Comparison of ENCODE assay signal across 9 mouse cellular contexts in genomic region chr11:43493815-43494409, GRCm38 (mm10). TPM values are rescaled to one million over a fixed set of nuclear protein-coding genes. Genes with fewer than 3 reads are reported as not detected.
A peak's percentile ranks its signal among the peaks of the same experiment; 100 is the strongest.
DNase-seq lines count a peak whose midpoint lies in the region; ATAC-seq and TF ChIP-seq lines count a peak whose summit lies in the region.
"Had no signal": no experiment of that assay in that cellular context is flagged by ENCODE, and none has a peak within 500 bp of the region (broad histone marks: within the 10 kb centered on the region; RNA-seq: fewer than 3 reads in every experiment).

No protein-coding gene starts in this region.

- no peaks in the 10 kb centered on the region for H3K4me1 ChIP-seq in forebrain, postnatal 0 days (ENCODE audit: insufficient read depth)
- 0 out of 2 replicates have a peak, but pooled peaks cover 3% of the 10 kb centered on the region for H3K4me1 ChIP-seq in lung, embryonic 16.5 days (replicated peaks; ENCODE audit: control insufficient read depth, insufficient read depth, low read length)

- peak; percentile 93 for TF ChIP-seq CTCF in forebrain, postnatal 0 days (IDR thresholded peaks at IDR 0.05; ENCODE audit: low read depth)

- peak; percentile 25 for DNase-seq in MEL-GATA-1-ER (ENCODE audit: extremely low read depth, low read depth)
- peak; percentile 77 for DNase-seq in cerebellum, adult 11 months
- peak; percentile 89 for DNase-seq in forebrain, postnatal 0 days
- DNase-seq in heart, postnatal 4 days = peak; percentile 85
- peak; percentile 61 to 81 for DNase-seq in layer of hippocampus, adult 8-10 months (ENCODE audit: low spot score in 2 of 2)
- peak; percentile 44 for DNase-seq in retina, adult 2 months (ENCODE audit: low read depth, low spot score)
- peak; percentile 81 for DNase-seq in thymus, postnatal 4 days

- peaks cover 4% of the 10 kb centered on the region for H3K9me3 ChIP-seq in forebrain, postnatal 0 days (ENCODE audit: low read length)
- no peaks in the 10 kb centered on the region for H3K9me3 ChIP-seq in lung, embryonic 16.5 days (ENCODE audit: control insufficient read depth, low read length)

- no peak overlapping the region for H3K9ac ChIP-seq in forebrain, postnatal 0 days
- H3K9ac ChIP-seq in lung, embryonic 16.5 days (ENCODE audit: low read length) = no peak overlapping the region

- no peak overlapping the region for H3K4me3 ChIP-seq in forebrain, postnatal 0 days (ENCODE audit: low read depth, low read length)
- H3K4me3 ChIP-seq in lung, embryonic 16.5 days (ENCODE audit: low read length) = no peak overlapping the region
- H3K4me3 ChIP-seq: myocyte had no signal

- 19% methylated on average over 6 of the region's 6 CpGs for WGBS in forebrain, postnatal 0 days
- 20% methylated on average over 6 of the region's 6 CpGs for WGBS in lung, embryonic 16.5 days

- H3K27me3 ChIP-seq in forebrain, postnatal 0 days (ENCODE audit: insufficient read depth, low read length) = no peaks in the 10 kb centered on the region
- H3K27me3 ChIP-seq in lung, embryonic 16.5 days (ENCODE audit: control insufficient read depth, insufficient read depth, low read depth, low read length) = no peaks in the 10 kb centered on the region

- ATAC-seq in forebrain, postnatal 0 days = peak; percentile 85
- peak; percentile 72 for ATAC-seq in lung, embryonic 16.5 days (ENCODE audit: low read depth)

- H3K4me2 ChIP-seq in forebrain, postnatal 0 days (ENCODE audit: low read depth) = no peak overlapping the region
- no peak overlapping the region for H3K4me2 ChIP-seq in lung, embryonic 16.5 days (ENCODE audit: low read depth, low read length)

- no peaks in the 10 kb centered on the region for H3K36me3 ChIP-seq in forebrain, postnatal 0 days (ENCODE audit: insufficient read depth)
- no peaks in the 10 kb centered on the region for H3K36me3 ChIP-seq in lung, embryonic 16.5 days (ENCODE audit: control insufficient read depth, insufficient read depth, low read length)

- no peak overlapping the region for H3K27ac ChIP-seq in forebrain, postnatal 0 days (ENCODE audit: low read depth, low read length)
- H3K27ac ChIP-seq in lung, embryonic 16.5 days (ENCODE audit: low read length) = no peak overlapping the region

RNA-seq across cellular contexts. Expression of gene C1qtnf2, which starts 19.8 kb away (rescaled TPM):
- total RNA-seq in forebrain, postnatal 0 days (2014; rRNA removed) = 15.5 and 16.8 TPM in 2 replicates
- 17.6 and 18.7 TPM in 2 replicates for polyA plus RNA-seq in forebrain, postnatal 0 days (2015; fragmentation: Nextera tagmentation; extraction: Ambion mirVana)
- total RNA-seq in heart, postnatal 4 days (2021) = 10 to 100 TPM; 10.5 to 13.2 TPM
- 1 to 10 TPM; 1.1 to 3.0 (median 2.1) TPM for total RNA-seq in layer of hippocampus, adult 8-10 months (2022)
- polyA plus RNA-seq in lung, embryonic 16.5 days (2015; fragmentation: Nextera tagmentation; extraction: Ambion mirVana) = 3.4 and 4.1 TPM in 2 replicates
- polyA plus RNA-seq: myocyte had no signal

RNA-seq across cellular contexts. Expression of gene Ccnjl, which starts 34.7 kb away (rescaled TPM):
- 1.3 and 1.8 TPM in 2 replicates for total RNA-seq in forebrain, postnatal 0 days (2014; rRNA removed)
- polyA plus RNA-seq in forebrain, postnatal 0 days (2015; fragmentation: Nextera tagmentation; extraction: Ambion mirVana) = 2.3 and 4.5 TPM in 2 replicates
- total RNA-seq in heart, postnatal 4 days (2021) = 10 to 100 TPM; 10.4 to 12.0 TPM
- 10 to 100 TPM in 1 of 4 experiments, 1 to 10 TPM in 3; 7.5 to 10.4 (median 8.8) TPM for total RNA-seq in layer of hippocampus, adult 8-10 months (2022)
- 19.6 and 20.0 TPM in 2 replicates for polyA plus RNA-seq in lung, embryonic 16.5 days (2015; fragmentation: Nextera tagmentation; extraction: Ambion mirVana)

Comparison
In these comparisons a context has a peak if more than half of its experiments do, and no peak if none do; other contexts are left out.
1. DNase-seq: peak in every context shown above with its lines; median percentile 89 in forebrain, postnatal 0 days; 85 in heart, postnatal 4 days; 81 in thymus, postnatal 4 days; 77 in cerebellum, adult 11 months; 71 in layer of hippocampus, adult 8-10 months; 44 in retina, adult 2 months; 25 in MEL-GATA-1-ER.